Mouse (Mus musculus): Measurements from ENCODE around the gene Baz2b. TPM values are rescaled to one million over a fixed set of nuclear protein-coding genes. Genes with fewer than 3 reads are reported as not detected.

Baz2b gene
- polyA plus RNA-seq, 1 experiment from 2014 or later = 71.0 TPM

DNA sequence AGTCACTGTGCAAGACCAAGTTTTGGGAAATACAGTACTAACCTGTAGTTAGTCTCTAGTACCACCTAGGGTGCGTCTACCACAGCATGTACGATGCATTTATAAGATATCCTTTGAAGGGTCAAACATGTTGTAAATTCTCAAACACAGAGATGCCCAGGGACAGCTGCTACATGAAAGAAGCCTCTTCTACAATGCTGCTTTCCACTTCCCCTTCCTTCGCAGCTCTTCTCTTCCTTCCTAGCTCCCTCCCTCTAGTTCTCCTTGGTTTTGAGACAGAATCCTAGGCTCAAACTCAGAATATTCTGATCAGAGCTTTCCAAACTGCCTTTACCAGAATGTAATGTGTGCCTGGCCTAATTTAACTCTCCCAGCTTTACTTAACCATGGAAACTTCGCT is 159.8 kb downstream of the Baz2b start:
- Histone ChIP-seq H3K4me3 (ENCODE audit: low read depth, low read length) (no peak overlapping the region), H3K36me3 (ENCODE audit: control insufficient read depth, insufficient read depth, low read length) (no peaks in the 10 kb centered on the region), H3K4me2 (ENCODE audit: low read depth) (no peak overlapping the region), H3K27ac (ENCODE audit: low read depth, low read length) (no peak overlapping the region), H3K4me1 (ENCODE audit: control insufficient read depth, insufficient read depth, low read length) (peaks cover 19% of the 10 kb centered on the region), H3K9ac (ENCODE audit: low read length) (no peak overlapping the region), H3K27me3 (ENCODE audit: control insufficient read depth, insufficient read depth, low read length) (no peaks in the 10 kb centered on the region), H3K9me3 (ENCODE audit: control insufficient read depth, low read length) (no peaks in the 10 kb centered on the region)
- WGBS = 85% methylated on average over 4 of the region's 4 CpGs
- no peak for DNase-seq (ENCODE audit: low spot score)
- no peak for ATAC-seq (ENCODE audit: insufficient read depth, low FRiP score, low TSS enrichment)

- H3K9me3 ChIP-seq (ENCODE audit: control insufficient read depth, low read length) = no peaks in the 10 kb centered on the region
- H3K36me3 ChIP-seq (ENCODE audit: control insufficient read depth, insufficient read depth, low read length) = no peaks in the 10 kb centered on the region
- DNase-seq (ENCODE audit: low spot score) = no peak
- H3K27ac ChIP-seq (ENCODE audit: low read depth, low read length) = 0 out of 2 replicates have a peak overlapping the region, but pooled peaks have one; percentile 9
- no peak for ATAC-seq (ENCODE audit: insufficient read depth, low FRiP score, low TSS enrichment)
- 95% methylated on average over 9 of the region's 9 CpGs for WGBS
- no peak overlapping the region for H3K4me2 ChIP-seq (ENCODE audit: low read depth)
- H3K27me3 ChIP-seq (ENCODE audit: control insufficient read depth, insufficient read depth, low read length) = no peaks in the 10 kb centered on the region
- H3K9ac ChIP-seq (ENCODE audit: low read length) = no peak overlapping the region
- no peak overlapping the region for H3K4me3 ChIP-seq (ENCODE audit: low read depth, low read length)
- peaks cover 16% of the 10 kb centered on the region for H3K4me1 ChIP-seq (ENCODE audit: control insufficient read depth, insufficient read depth, low read length)
These were observed 160.3 kb downstream of the Baz2b start for GRCm38 (mm10) chr2:60049351-60049750.

GRCm38 (mm10) chr2:60045995-60046394 is 163.6 kb downstream of the Baz2b start:
- DNase-seq (ENCODE audit: low spot score) (no peak), ATAC-seq (ENCODE audit: insufficient read depth, low FRiP score, low TSS enrichment) (no peak)
- Histone ChIP-seq H3K4me2 (ENCODE audit: low read depth) (no peak overlapping the region), H3K27ac (ENCODE audit: low read depth, low read length) (no peak overlapping the region), H3K27me3 (ENCODE audit: control insufficient read depth, insufficient read depth, low read length) (no peaks in the 10 kb centered on the region), H3K9me3 (ENCODE audit: control insufficient read depth, low read length) (no peaks in the 10 kb centered on the region), H3K4me1 (ENCODE audit: control insufficient read depth, insufficient read depth, low read length) (peaks cover 2% of the 10 kb centered on the region; the same call in 1 of the 2 replicates), H3K4me3 (ENCODE audit: low read depth, low read length) (no peak overlapping the region), H3K36me3 (ENCODE audit: control insufficient read depth, insufficient read depth, low read length) (no peaks in the 10 kb centered on the region), H3K9ac (ENCODE audit: low read length) (no peak overlapping the region)
- 76% methylated on average over 1 of the region's 1 CpGs for WGBS

DNA sequence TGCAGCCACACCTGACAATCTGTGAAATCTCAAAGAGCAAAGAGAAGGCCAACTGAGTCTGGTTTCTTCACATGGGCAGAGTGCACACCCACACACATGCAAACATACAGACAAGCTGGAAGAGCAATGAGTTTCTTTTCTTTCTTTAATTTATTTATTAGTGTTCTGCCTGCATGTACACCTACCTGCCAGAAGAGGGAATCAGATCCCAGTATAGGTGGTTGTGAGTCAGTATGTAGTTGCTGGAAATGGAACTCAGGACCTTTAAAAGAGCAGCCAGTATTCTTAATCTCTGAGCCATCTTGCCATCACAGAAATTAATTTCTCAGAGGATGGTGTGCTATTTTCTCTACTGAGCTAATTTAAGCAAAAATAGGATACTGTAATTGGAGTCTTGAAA is 164.7 kb downstream of the Baz2b start:
- H3K4me1 ChIP-seq (ENCODE audit: control insufficient read depth, insufficient read depth, low read length) = peaks cover 2% of the 10 kb centered on the region; the same call in 1 of the 2 replicates
- H3K4me2 ChIP-seq (ENCODE audit: low read depth) = no peak overlapping the region
- no peak overlapping the region for H3K27ac ChIP-seq (ENCODE audit: low read depth, low read length)
- H3K36me3 ChIP-seq (ENCODE audit: control insufficient read depth, insufficient read depth, low read length) = no peaks in the 10 kb centered on the region
- ATAC-seq (ENCODE audit: insufficient read depth, low FRiP score, low TSS enrichment) = no peak
- H3K4me3 ChIP-seq (ENCODE audit: low read depth, low read length) = no peak overlapping the region
- H3K9ac ChIP-seq (ENCODE audit: low read length) = no peak overlapping the region
- H3K9me3 ChIP-seq (ENCODE audit: control insufficient read depth, low read length) = no peaks in the 10 kb centered on the region
- DNase-seq (ENCODE audit: low spot score) = no peak
- H3K27me3 ChIP-seq (ENCODE audit: control insufficient read depth, insufficient read depth, low read length) = no peaks in the 10 kb centered on the region

DNA sequence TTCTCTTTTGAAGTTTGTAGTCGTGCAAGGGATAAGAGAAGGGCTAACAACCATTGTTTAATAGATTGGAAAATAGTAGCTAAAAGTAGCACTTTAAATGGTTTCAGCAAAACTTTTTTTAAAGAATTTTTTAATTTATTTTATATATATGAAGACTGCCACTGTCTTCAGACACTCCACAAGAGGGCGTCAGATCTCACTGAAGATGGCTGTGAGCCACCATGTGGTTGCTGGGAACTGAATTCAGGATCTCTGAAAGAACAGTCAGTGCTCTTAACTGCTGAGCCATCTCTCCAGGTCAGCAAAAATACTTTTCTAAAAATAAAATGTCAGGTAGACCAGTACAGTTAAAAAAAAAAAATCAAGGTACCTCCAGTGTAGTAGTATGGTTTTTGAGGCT is 165.1 kb downstream of the Baz2b start:
- Histone ChIP-seq H3K4me1 (ENCODE audit: control insufficient read depth, insufficient read depth, low read length) (peaks cover 2% of the 10 kb centered on the region; the same call in 1 of the 2 replicates), H3K9me3 (ENCODE audit: control insufficient read depth, low read length) (no peaks in the 10 kb centered on the region), H3K4me3 (ENCODE audit: low read depth, low read length) (no peak overlapping the region), H3K27me3 (ENCODE audit: control insufficient read depth, insufficient read depth, low read length) (no peaks in the 10 kb centered on the region), H3K4me2 (ENCODE audit: low read depth) (no peak overlapping the region), H3K36me3 (ENCODE audit: control insufficient read depth, insufficient read depth, low read length) (no peaks in the 10 kb centered on the region), H3K27ac (ENCODE audit: low read depth, low read length) (no peak overlapping the region), H3K9ac (ENCODE audit: low read length) (no peak overlapping the region)
- ATAC-seq (ENCODE audit: insufficient read depth, low FRiP score, low TSS enrichment) (no peak), DNase-seq (ENCODE audit: low spot score) (no peak)
- WGBS = 69% methylated on average over 2 of the region's 2 CpGs

- no peak overlapping the region for H3K27ac ChIP-seq (ENCODE audit: low read depth, low read length)
- H3K27me3 ChIP-seq (ENCODE audit: control insufficient read depth, insufficient read depth, low read length) = no peaks in the 10 kb centered on the region
- no peaks in the 10 kb centered on the region for H3K9me3 ChIP-seq (ENCODE audit: control insufficient read depth, low read length)
- no peak for ATAC-seq (ENCODE audit: insufficient read depth, low FRiP score, low TSS enrichment)
- no peak overlapping the region for H3K9ac ChIP-seq (ENCODE audit: low read length)
- H3K36me3 ChIP-seq (ENCODE audit: control insufficient read depth, insufficient read depth, low read length) = no peaks in the 10 kb centered on the region
- H3K4me2 ChIP-seq (ENCODE audit: low read depth) = no peak overlapping the region
- WGBS = 74% methylated on average over 12 of the region's 12 CpGs
- no peak for DNase-seq (ENCODE audit: low spot score)
- no peak overlapping the region for H3K4me3 ChIP-seq (ENCODE audit: low read depth, low read length)
- H3K4me1 ChIP-seq (ENCODE audit: control insufficient read depth, insufficient read depth, low read length) = no peaks in the 10 kb centered on the region
These were observed 166.9 kb downstream of the Baz2b start for GRCm38 (mm10) chr2:60042699-60043098.

DNA sequence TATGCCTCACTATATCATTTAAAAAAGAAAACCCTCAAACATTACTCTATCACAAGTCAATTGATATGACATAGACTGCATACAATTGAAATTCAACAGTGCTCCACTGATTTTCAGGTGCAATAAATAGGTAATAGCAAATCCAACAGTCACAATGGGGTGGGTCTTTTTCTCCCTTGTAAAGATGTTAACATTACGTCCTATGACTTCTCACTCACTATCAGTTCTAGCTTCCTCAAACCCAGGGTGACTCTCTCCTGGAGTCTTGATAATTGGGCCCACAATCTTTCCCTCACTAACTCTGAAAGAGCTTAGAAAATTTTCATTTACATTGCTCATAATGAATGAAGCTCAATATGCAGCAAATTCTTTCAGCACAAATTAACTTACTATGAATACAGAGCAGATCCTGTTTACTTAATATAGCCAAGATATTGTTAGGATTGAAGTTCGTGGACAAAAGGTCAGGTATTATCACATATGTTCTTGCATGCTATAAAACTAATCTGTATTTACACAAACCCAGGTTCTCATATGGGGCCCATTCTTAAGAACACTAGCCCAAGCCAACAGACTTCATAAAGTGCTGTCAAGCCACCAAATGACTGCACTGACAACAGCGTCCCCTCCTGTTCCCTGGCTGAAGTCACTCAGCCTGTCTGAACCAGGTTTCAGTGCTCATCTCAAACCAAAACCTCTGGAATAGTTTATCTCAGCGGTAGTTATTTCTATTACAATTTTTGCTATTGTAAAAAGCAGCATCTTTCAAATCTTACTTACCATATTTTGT is 168.0 kb downstream of the Baz2b start:
- Histone ChIP-seq H3K4me2 (ENCODE audit: low read depth) (no peak overlapping the region), H3K4me1 (ENCODE audit: control insufficient read depth, insufficient read depth, low read length) (peaks cover 5% of the 10 kb centered on the region; the same call in 1 of the 2 replicates), H3K36me3 (ENCODE audit: control insufficient read depth, insufficient read depth, low read length) (no peaks in the 10 kb centered on the region), H3K27ac (ENCODE audit: low read depth, low read length) (no peak overlapping the region), H3K9ac (ENCODE audit: low read length) (no peak overlapping the region), H3K27me3 (ENCODE audit: control insufficient read depth, insufficient read depth, low read length) (no peaks in the 10 kb centered on the region), H3K9me3 (ENCODE audit: control insufficient read depth, low read length) (no peaks in the 10 kb centered on the region), H3K4me3 (ENCODE audit: low read depth, low read length) (no peak overlapping the region)
- DNase-seq (ENCODE audit: low spot score) (no peak), ATAC-seq (ENCODE audit: insufficient read depth, low FRiP score, low TSS enrichment) (no peak)
- WGBS = 95% methylated on average over 4 of the region's 4 CpGs

DNA sequence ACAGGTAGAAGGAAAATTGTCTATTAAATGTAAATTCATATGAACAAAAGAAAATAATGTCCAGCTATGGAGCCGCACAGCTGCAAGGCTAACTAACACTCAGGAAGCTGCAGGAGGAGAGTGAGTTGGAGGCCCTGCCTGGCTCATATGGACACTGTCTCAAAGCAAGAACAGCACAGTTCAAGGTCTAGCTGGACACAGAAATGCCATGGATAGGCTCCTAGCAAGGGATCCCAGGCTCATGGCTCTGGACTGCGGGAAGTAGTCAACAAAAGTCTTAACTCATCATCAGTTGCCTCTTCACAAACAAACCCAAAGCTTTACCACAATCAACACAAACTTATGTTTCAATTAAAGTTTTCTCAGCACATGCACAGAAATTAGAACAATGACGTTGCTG is 169.5 kb downstream of the Baz2b start:
- no peak overlapping the region for H3K4me2 ChIP-seq (ENCODE audit: low read depth)
- DNase-seq (ENCODE audit: low spot score) (no peak), ATAC-seq (ENCODE audit: insufficient read depth, low FRiP score, low TSS enrichment) (no peak)
- H3K4me3 ChIP-seq (ENCODE audit: low read depth, low read length) = no peak overlapping the region
- no peak overlapping the region for H3K27ac ChIP-seq (ENCODE audit: low read depth, low read length)
- no peaks in the 10 kb centered on the region for H3K36me3 ChIP-seq (ENCODE audit: control insufficient read depth, insufficient read depth, low read length)
- peaks cover 5% of the 10 kb centered on the region; the same call in 1 of the 2 replicates for H3K4me1 ChIP-seq (ENCODE audit: control insufficient read depth, insufficient read depth, low read length)
- H3K27me3 ChIP-seq (ENCODE audit: control insufficient read depth, insufficient read depth, low read length) = no peaks in the 10 kb centered on the region
- 92% methylated on average over 3 of the region's 3 CpGs for whole genome bisulfite sequencing
- no peaks in the 10 kb centered on the region for H3K9me3 ChIP-seq (ENCODE audit: control insufficient read depth, low read length)
- no peak overlapping the region for H3K9ac ChIP-seq (ENCODE audit: low read length)

- no peak overlapping the region for H3K4me3 ChIP-seq (ENCODE audit: low read depth, low read length)
- 10% methylated on average over 19 of the region's 19 CpGs for WGBS
- peak; percentile 41; the same call in 1 of the 2 replicates for ATAC-seq (ENCODE audit: insufficient read depth, low FRiP score, low TSS enrichment)
- H3K9ac ChIP-seq (ENCODE audit: low read length) = no peak overlapping the region
- DNase-seq (ENCODE audit: low spot score) = peak; percentile 53
- H3K27me3 ChIP-seq (ENCODE audit: control insufficient read depth, insufficient read depth, low read length) = no peaks in the 10 kb centered on the region
- no peaks in the 10 kb centered on the region for H3K36me3 ChIP-seq (ENCODE audit: control insufficient read depth, insufficient read depth, low read length)
- no peaks in the 10 kb centered on the region for H3K9me3 ChIP-seq (ENCODE audit: control insufficient read depth, low read length)
- no peak overlapping the region for H3K27ac ChIP-seq (ENCODE audit: low read depth, low read length)
- H3K4me1 ChIP-seq (ENCODE audit: control insufficient read depth, insufficient read depth, low read length) = peaks cover 5% of the 10 kb centered on the region; the same call in 1 of the 2 replicates
- peak overlapping the region; percentile 38 for H3K4me2 ChIP-seq (ENCODE audit: low read depth)
These were observed 172.6 kb downstream of the Baz2b start for GRCm38 (mm10) chr2:60037011-60037551.

Measured in neural tube, embryonic 11.5 days (tissue).